Mouse (Mus musculus): ENCODE measurements around the gene Emp1. TPM values are rescaled to one million over a fixed set of nuclear protein-coding genes. Genes with fewer than 3 reads are reported as not detected.

The Emp1 gene
- polyA plus RNA-seq, 1 experiment: 112 TPM

GRCm38 (mm10) chr6:135385738-135386459 is 23.6 kb downstream of the Emp1 start:
- TF ChIP-seq MYOG (IDR thresholded peaks at IDR 0.05; ENCODE audit: control insufficient read depth in 1 of 3, insufficient read depth in 1 of 3, insufficient read length in 2 of 3, low read depth in 2 of 3) (no peak), POLR2A (IDR thresholded peaks at IDR 0.05; ENCODE audit: insufficient read length, low read depth) (no peak), TCF3 (IDR thresholded peaks at IDR 0.05; ENCODE audit: insufficient read length, low read depth) (no peak), POLR2AphosphoS2 (IDR thresholded peaks at IDR 0.05; ENCODE audit: insufficient read length, low read depth) (no peak), REST (IDR thresholded peaks at IDR 0.05; ENCODE audit: insufficient read depth, insufficient read length) (no peak), USF1 (IDR thresholded peaks at IDR 0.05; ENCODE audit: low read depth) (no peak), TCF12 (IDR thresholded peaks at IDR 0.05; ENCODE audit: insufficient read depth, poor library complexity, severe bottlenecking) (no peak), E2F4 (IDR thresholded peaks at IDR 0.05; ENCODE audit: insufficient read depth) (no peak), MYOD1 (IDR thresholded peaks at IDR 0.05; ENCODE audit: control insufficient read depth in 1 of 3, insufficient read length in 2 of 3, low read depth in 2 of 3) (no peak), CEBPB (IDR thresholded peaks at IDR 0.05; ENCODE audit: insufficient read depth, poor library complexity, severe bottlenecking) (no peak), SRF (IDR thresholded peaks at IDR 0.05; ENCODE audit: control insufficient read depth, insufficient read length, low read depth) (no peak), MAX (IDR thresholded peaks at IDR 0.05; ENCODE audit: low read depth) (no peak)
- Histone ChIP-seq H3K79me2 (ENCODE audit: control insufficient read depth, insufficient read depth) (no peaks in the 10 kb centered on the region), H3K4me2 (ENCODE audit: low read depth) (no peak overlapping the region), H3ac (ENCODE audit: control insufficient read depth, insufficient read length) (no peak overlapping the region), H3K4me3 (no peak overlapping the region), H3K36me3 (ENCODE audit: control insufficient read depth, insufficient read depth) (peaks cover 23% of the 10 kb centered on the region), H3K27me3 (ENCODE audit: control insufficient read depth, insufficient read depth, insufficient read length) (no peaks in the 10 kb centered on the region)

DNA sequence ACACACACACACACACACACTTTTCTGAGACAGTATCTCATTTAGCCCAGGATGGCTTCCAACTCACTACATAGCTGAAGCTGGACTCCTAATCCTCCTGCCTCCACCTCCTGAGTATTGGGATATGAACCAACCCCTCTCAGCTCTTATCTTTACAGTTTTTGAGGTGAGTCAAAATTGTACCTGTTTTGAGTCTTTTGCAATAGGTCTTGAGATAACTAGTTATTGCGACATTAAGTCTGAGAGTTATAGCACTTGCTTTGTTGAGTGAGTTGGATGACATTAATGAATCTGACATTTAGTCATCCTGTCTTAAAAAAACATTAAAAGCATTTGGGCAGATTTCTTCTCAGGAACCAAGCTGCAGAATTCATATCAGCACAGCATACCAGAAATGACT is 25.3 kb downstream of the Emp1 start:
- H3K4me2 ChIP-seq (ENCODE audit: low read depth): no peak overlapping the region
- no peaks in the 10 kb centered on the region for H3K27me3 ChIP-seq (ENCODE audit: control insufficient read depth, insufficient read depth, insufficient read length)
- H3ac ChIP-seq (ENCODE audit: control insufficient read depth, insufficient read length): no peak overlapping the region

DNA sequence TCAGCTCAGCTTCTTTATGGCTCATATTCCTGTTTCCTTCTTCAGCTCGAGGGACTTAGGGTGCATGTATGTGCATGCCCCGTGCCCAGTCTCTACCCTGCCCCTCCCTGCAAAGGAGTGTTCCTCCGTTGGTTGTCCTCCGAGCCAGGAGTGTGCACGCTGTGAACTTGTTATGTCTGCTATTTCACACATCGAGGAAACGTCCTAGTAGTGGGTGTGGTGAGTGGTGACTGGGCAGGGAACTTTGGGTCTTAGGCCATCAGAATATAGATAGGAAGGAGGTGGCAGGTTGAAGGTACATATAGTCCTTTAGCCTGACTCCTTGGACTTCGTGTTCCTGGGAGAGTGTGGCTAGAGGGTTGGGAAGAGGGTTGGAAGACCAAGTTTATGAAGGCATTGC is 26.4 kb downstream of the Emp1 start:
- Histone ChIP-seq H3K79me2 (ENCODE audit: control insufficient read depth, insufficient read depth) (no peaks in the 10 kb centered on the region), H3K36me3 (ENCODE audit: control insufficient read depth, insufficient read depth) (no peaks in the 10 kb centered on the region), H3K4me2 (ENCODE audit: low read depth) (no peak overlapping the region), H3K27me3 (ENCODE audit: control insufficient read depth, insufficient read depth, insufficient read length) (no peaks in the 10 kb centered on the region), H3ac (ENCODE audit: control insufficient read depth, insufficient read length) (no peak overlapping the region), H3K4me3 (no peak overlapping the region)
- no peak for TF ChIP-seq REST (IDR thresholded peaks at IDR 0.05; ENCODE audit: insufficient read depth, insufficient read length)
- no peak for TF ChIP-seq SRF (IDR thresholded peaks at IDR 0.05; ENCODE audit: control insufficient read depth, insufficient read length, low read depth)
- TF ChIP-seq USF1 (IDR thresholded peaks at IDR 0.05; ENCODE audit: low read depth): no peak
- no peak for TF ChIP-seq TCF12 (IDR thresholded peaks at IDR 0.05; ENCODE audit: insufficient read depth, poor library complexity, severe bottlenecking)
- no peak for TF ChIP-seq POLR2A (IDR thresholded peaks at IDR 0.05; ENCODE audit: insufficient read length, low read depth)
- no peak for TF ChIP-seq POLR2AphosphoS2 (IDR thresholded peaks at IDR 0.05; ENCODE audit: insufficient read length, low read depth)
- TF ChIP-seq MYOG (IDR thresholded peaks at IDR 0.05; ENCODE audit: control insufficient read depth in 1 of 3, insufficient read depth in 1 of 3, insufficient read length in 2 of 3, low read depth in 2 of 3): no peak
- TF ChIP-seq MYOD1 (IDR thresholded peaks at IDR 0.05; ENCODE audit: control insufficient read depth in 1 of 3, insufficient read length in 2 of 3, low read depth in 2 of 3): no peak
- TF ChIP-seq MAX (IDR thresholded peaks at IDR 0.05; ENCODE audit: low read depth): no peak
- no peak for TF ChIP-seq CEBPB (IDR thresholded peaks at IDR 0.05; ENCODE audit: insufficient read depth, poor library complexity, severe bottlenecking)
- TF ChIP-seq TCF3 (IDR thresholded peaks at IDR 0.05; ENCODE audit: insufficient read length, low read depth): no peak
- TF ChIP-seq E2F4 (IDR thresholded peaks at IDR 0.05; ENCODE audit: insufficient read depth): no peak

More for the DNA sequence above, 25.3 kb downstream of the Emp1 start:
- Histone ChIP-seq H3K36me3 (ENCODE audit: control insufficient read depth, insufficient read depth) (peaks cover 8% of the 10 kb centered on the region), H3K4me3 (no peak overlapping the region), H3K79me2 (ENCODE audit: control insufficient read depth, insufficient read depth) (no peaks in the 10 kb centered on the region)
- TF ChIP-seq REST (IDR thresholded peaks at IDR 0.05; ENCODE audit: insufficient read depth, insufficient read length): no peak
- TF ChIP-seq CEBPB (IDR thresholded peaks at IDR 0.05; ENCODE audit: insufficient read depth, poor library complexity, severe bottlenecking): peak; percentile 41; the same call in 1 of the 2 replicates
- TF ChIP-seq TCF12 (IDR thresholded peaks at IDR 0.05; ENCODE audit: insufficient read depth, poor library complexity, severe bottlenecking): no peak

DNA sequence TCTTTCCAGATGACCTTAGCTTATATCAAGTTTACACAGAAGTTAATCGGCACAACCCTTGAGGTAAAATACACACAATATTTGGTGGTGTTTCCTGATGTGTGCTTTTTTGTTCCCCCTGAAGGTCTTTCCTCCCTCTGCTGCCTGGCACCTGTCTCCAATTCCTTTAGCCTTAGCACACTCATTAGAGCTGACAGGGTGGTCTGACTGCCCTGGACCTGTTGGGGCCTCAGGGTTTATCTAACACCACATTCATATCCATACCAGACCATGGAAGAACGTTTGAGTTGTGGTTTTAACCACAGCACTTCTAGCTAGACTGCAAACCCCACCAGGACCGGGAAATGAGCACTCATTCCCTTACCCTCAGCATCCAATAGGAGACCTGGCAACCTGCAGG is 28.1 kb downstream of the Emp1 start:
- H3K36me3 ChIP-seq (ENCODE audit: control insufficient read depth, insufficient read depth): no peaks in the 10 kb centered on the region
- H3K4me2 ChIP-seq (ENCODE audit: low read depth): no peak overlapping the region
- no peaks in the 10 kb centered on the region for H3K27me3 ChIP-seq (ENCODE audit: control insufficient read depth, insufficient read depth, insufficient read length)
- no peak overlapping the region for H3ac ChIP-seq (ENCODE audit: control insufficient read depth, insufficient read length)
- no peak for TF ChIP-seq SRF (IDR thresholded peaks at IDR 0.05; ENCODE audit: control insufficient read depth, insufficient read length, low read depth)
- no peak for TF ChIP-seq CEBPB (IDR thresholded peaks at IDR 0.05; ENCODE audit: insufficient read depth, poor library complexity, severe bottlenecking)
- TF ChIP-seq MAX (IDR thresholded peaks at IDR 0.05; ENCODE audit: low read depth): no peak
- no peak for TF ChIP-seq POLR2A (IDR thresholded peaks at IDR 0.05; ENCODE audit: insufficient read length, low read depth)
- TF ChIP-seq USF1 (IDR thresholded peaks at IDR 0.05; ENCODE audit: low read depth): no peak
- TF ChIP-seq TCF3 (IDR thresholded peaks at IDR 0.05; ENCODE audit: insufficient read length, low read depth): no peak
- TF ChIP-seq POLR2AphosphoS2 (IDR thresholded peaks at IDR 0.05; ENCODE audit: insufficient read length, low read depth): no peak
- TF ChIP-seq MYOD1 (IDR thresholded peaks at IDR 0.05; ENCODE audit: control insufficient read depth in 1 of 3, insufficient read length in 2 of 3, low read depth in 2 of 3): no peak
- no peak for TF ChIP-seq TCF12 (IDR thresholded peaks at IDR 0.05; ENCODE audit: insufficient read depth, poor library complexity, severe bottlenecking)
- TF ChIP-seq MYOG (IDR thresholded peaks at IDR 0.05; ENCODE audit: control insufficient read depth in 1 of 3, insufficient read depth in 1 of 3, insufficient read length in 2 of 3, low read depth in 2 of 3): no peak
- no peak for TF ChIP-seq REST (IDR thresholded peaks at IDR 0.05; ENCODE audit: insufficient read depth, insufficient read length)
- TF ChIP-seq E2F4 (IDR thresholded peaks at IDR 0.05; ENCODE audit: insufficient read depth): no peak
- no peak overlapping the region for H3K4me3 ChIP-seq
- no peaks in the 10 kb centered on the region for H3K79me2 ChIP-seq (ENCODE audit: control insufficient read depth, insufficient read depth)
